Mouse (Mus musculus) stomach, postnatal 0 days (tissue): Measurements from ENCODE around the gene Amigo2.

ENCODE experiments used
- CTCF ChIP-seq: IDR thresholded peaks from 2 replicates; pipeline ENCODE4 v1.5.1; 2016; ENCODE audit warnings: antibody characterized with exemption, low read depth, mild to moderate bottlenecking, moderate library complexity
- EP300 ChIP-seq: optimal IDR thresholded peaks from 2 replicates; pipeline ENCODE3; 2016; ENCODE audit warnings: antibody characterized with exemption

GRCm38 (mm10) chr15:97249322-97249721 is 2.2 kb upstream of the Amigo2 start:
- no peak for TF ChIP-seq CTCF
- no peak for TF ChIP-seq EP300
